Mouse (Mus musculus) midbrain, postnatal 0 days (tissue): ENCODE measurements around the gene Golgb1. TPM values are rescaled to one million over a fixed set of nuclear protein-coding genes. Genes with fewer than 3 reads are reported as not detected.
"Not testable (repeated sequence)": the region's sequence is repeated elsewhere in the genome, so short reads cannot be mapped to it uniquely, and the experiment has no call there.

Experiments used
- ATAC-seq: fragments of 200-750 bp; cut with Nextera tagmentation; 2 replicates; pipeline ENCODE4 v1.8.0; 2017; ENCODE audit warnings: moderate number of reproducible peaks, mild to moderate bottlenecking, moderate TSS enrichment, moderate library complexity; ENCODE audit not compliant: low FRiP score
- DNase-seq: peaks from one replicate; pipeline ENCODE4 v3.0.0-alpha.2; 2015; ENCODE audit warnings: low spot score
- H3K27ac ChIP-seq: fragments of 300-500 bp; sonication (generic); 2 replicates; pipeline ENCODE4 v1.5.1; 2014; ENCODE audit warnings: low read depth, mild to moderate bottlenecking, low read length, mixed read lengths
- H3K27me3 ChIP-seq: fragments of 300-500 bp; sonication (generic); 2 replicates; pipeline ENCODE4 v1.6.1; 2014; ENCODE audit warnings: low read length, control low read depth, mixed read lengths; ENCODE audit not compliant: insufficient read depth
- H3K36me3 ChIP-seq: fragments of 300-500 bp; sonication (generic); 2 replicates; pipeline ENCODE4 v1.6.1; 2014; ENCODE audit warnings: low read length, control low read depth, mixed read lengths; ENCODE audit not compliant: insufficient read depth
- H3K4me1 ChIP-seq: fragments of 300-500 bp; sonication (generic); 2 replicates; pipeline ENCODE4 v1.6.1; 2014; ENCODE audit warnings: mild to moderate bottlenecking, control low read depth, antibody characterized with exemption, low read length, mixed read lengths; ENCODE audit not compliant: insufficient read depth
- H3K4me2 ChIP-seq: fragments of 300-500 bp; sonication (generic); 2 replicates; pipeline ENCODE4 v1.6.1; 2014; ENCODE audit warnings: low read depth, mild to moderate bottlenecking, low read length, mixed read lengths; ENCODE audit not compliant: poor library complexity, severe bottlenecking
- H3K4me3 ChIP-seq: fragments of 300-500 bp; sonication (generic); 2 replicates; pipeline ENCODE4 v1.5.1; 2014; ENCODE audit warnings: low read depth, mild to moderate bottlenecking, low read length, moderate library complexity
- H3K9ac ChIP-seq: fragments of 300-500 bp; sonication (generic); replicated peaks from 2 replicates; pipeline ENCODE4 v1.6.1; 2014; ENCODE audit warnings: mild to moderate bottlenecking, low read length, moderate library complexity, mixed read lengths; ENCODE audit not compliant: poor library complexity, severe bottlenecking
- H3K9me3 ChIP-seq: fragments of 300-500 bp; sonication (generic); 2 replicates; pipeline ENCODE4 v1.6.1; 2016; ENCODE audit warnings: low read length, control low read depth
- CTCF ChIP-seq: IDR thresholded peaks from 2 replicates; pipeline ENCODE4 v1.5.1; 2016; ENCODE audit warnings: antibody characterized with exemption, mild to moderate bottlenecking
- WGBS: fragments of 180-500 bp; shearing (Covaris S2); extraction: QIAGEN DNeasy Blood & Tissue Kit; methylation state at CpG from one replicate; pipeline ENCODE4 v1.1.7; 2014; 5-methylcytosine and 5-hydroxymethylcytosine counted together
- polyA plus RNA-seq: library from polyadenylated mRNA; unstranded; fragments of >200 nt; fragmentation: Nextera tagmentation; extraction: Ambion mirVana; gene quantifications from 2 replicates; pipeline ENCODE4 v1.2.1, GENCODE M21; 2015
- total RNA-seq: library from RNA; depleted of rRNA; stranded (reverse); fragments of >200 nt; gene quantifications from 2 replicates; pipeline ENCODE4 v1.2.3, GENCODE M21; 2014; rRNA removed

The Golgb1 gene
- total RNA-seq (41.3 and 70.4 TPM in 2 replicates), polyA plus RNA-seq (84.1 and 101 TPM in 2 replicates)

DNA sequence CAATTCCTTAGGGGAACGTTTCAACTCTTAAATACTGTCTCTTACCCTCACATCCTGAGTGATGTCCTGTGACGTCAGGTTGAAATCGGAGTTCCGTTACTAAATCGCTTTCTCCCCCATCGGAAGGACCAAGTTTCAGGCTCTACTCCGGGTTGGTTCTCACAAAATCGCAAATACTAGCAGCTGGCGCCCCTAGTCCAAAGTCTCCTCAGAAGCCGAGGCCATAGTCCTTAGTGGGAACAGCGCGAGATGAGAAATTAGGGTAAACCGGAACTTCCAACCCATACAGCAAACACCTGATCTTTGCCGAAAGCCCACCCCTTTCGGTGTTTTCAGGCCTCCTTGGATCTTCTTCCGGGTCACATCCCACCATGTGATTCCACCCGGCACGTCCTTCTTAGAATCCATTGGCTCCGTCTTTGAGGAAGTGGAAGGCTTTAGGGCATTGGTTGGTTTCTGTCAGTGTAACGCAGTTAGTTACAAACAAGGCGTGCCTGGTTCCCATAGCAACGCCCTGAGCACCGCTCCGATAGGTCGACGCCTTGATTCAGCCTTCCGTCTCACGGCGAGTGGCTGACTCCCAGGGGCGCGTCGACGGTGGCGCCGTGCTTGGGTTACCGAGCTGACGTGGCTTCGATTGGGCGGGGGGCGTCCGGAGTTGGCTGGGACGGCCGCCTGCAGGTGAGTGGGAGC lies at the start of gene Golgb1, which contains the start of gene Eaf2:
Gene Golgb1 (plus strand): TSS at position 558 of the 693 bp plus-strand sequence.
Gene Eaf2 (minus strand): TSS at position 421 of the 693 bp plus-strand sequence.
- TF ChIP-seq CTCF, result no peak; the same call in 1 of the 2 replicates
- Histone ChIP-seq H3K36me3 (peaks cover 7% of the 10 kb centered on the region), H3K9me3 (no peaks in the 10 kb centered on the region), H3K27me3 (no peaks in the 10 kb centered on the region), H3K4me2 (peak within 1 kb of the TSS; percentile 66), H3K9ac (peak within 1 kb of the TSS; percentile 84), H3K4me3 (peak within 1 kb of the TSS; percentile 84), H3K27ac (peak within 1 kb of the TSS; percentile 82), H3K4me1 (0 out of 2 replicates have a peak, but pooled peaks cover 6% of the 10 kb centered on the region)
- under 1% methylated on average over 42 of the region's 43 CpGs for WGBS
- DNase-seq, result peak; percentile 100
- ATAC-seq, result peak; percentile 100

DNA sequence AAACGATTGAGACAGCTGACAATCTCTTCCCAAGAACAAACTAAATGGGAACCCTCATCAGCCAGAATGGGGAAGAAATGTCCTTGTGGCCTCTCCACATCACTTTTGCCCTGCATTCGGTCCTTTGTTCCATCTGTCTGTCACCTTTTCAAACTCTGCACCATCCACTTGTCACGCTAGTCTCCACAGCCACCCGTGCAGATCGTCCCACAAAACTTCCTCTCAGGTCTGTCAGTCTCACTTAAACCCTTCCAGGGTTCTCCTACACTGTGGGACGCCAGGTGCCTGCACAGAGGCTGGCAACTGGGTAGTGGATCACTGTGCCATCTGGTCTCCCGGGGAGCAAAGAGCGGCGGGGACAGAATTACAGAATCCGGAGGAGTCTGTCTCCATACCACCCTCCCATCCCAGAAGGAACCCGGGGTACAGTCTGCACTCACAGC lies 47.3 kb upstream of the Golgb1 start:
- no peaks in the 10 kb centered on the region for H3K36me3 ChIP-seq
- ATAC-seq, result peak; percentile 42; the same call in 1 of the 2 replicates

DNA sequence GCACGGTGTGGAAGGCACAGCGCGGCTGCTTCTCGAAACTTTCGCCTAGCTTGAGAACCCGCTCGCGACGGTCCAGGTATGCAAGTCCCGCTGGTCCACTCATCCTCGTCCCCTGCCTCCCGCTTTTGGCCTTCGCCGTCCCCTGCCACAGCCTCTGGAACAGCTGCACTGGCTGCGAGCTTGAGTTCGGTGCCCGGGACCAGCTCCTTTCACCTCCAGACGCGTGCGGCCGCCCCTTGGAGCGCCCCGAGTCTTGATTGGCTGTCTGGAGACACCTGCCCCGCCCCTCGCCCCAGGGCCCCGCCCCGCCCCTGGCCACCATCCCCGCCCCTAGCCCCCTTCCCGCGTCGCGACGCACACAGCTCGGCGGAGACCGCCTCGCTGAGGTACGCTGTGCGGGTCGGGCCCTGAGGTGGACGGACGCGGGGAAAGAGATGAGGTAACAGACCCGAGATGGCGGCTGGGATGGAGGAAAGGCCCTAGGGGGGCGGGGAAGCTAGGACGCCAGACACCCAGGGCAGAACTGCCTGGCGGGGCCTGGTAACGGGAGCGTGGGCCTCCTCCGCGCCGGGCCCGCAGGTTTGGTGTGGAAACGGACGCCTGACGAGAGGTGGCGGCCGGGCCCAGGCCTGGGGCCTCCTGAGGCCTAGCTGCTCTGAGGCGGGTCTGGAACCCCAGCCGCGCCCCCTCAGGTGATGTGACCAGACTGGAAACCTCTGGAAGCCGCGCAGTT lies 46.7 kb upstream of the Golgb1 start, which contains the start of gene Iqcb1:
Gene Iqcb1 (plus strand): TSS at position 332 of the 733 bp plus-strand sequence.
- H3K9ac ChIP-seq, result peak within 1 kb of the TSS; percentile 97
- peaks cover 2% of the 10 kb centered on the region; the same call in 1 of the 2 replicates for H3K4me1 ChIP-seq
- peak; percentile 83 for DNase-seq
- no peaks in the 10 kb centered on the region for H3K27me3 ChIP-seq
- 1% methylated on average over 63 of the region's 64 CpGs for WGBS
- peak; percentile 98 for ATAC-seq
- H3K9me3 ChIP-seq, result no peaks in the 10 kb centered on the region
- peak; percentile 8; the same call in 1 of the 2 replicates for TF ChIP-seq CTCF
- peak within 1 kb of the TSS; percentile 60 for H3K4me2 ChIP-seq
- H3K27ac ChIP-seq, result peak within 1 kb of the TSS; percentile 68
- H3K36me3 ChIP-seq, result no peaks in the 10 kb centered on the region
- H3K4me3 ChIP-seq, result peak within 1 kb of the TSS; percentile 92

More for the DNA sequence above, 47.3 kb upstream of the Golgb1 start:
- TF ChIP-seq CTCF, result no peak
- Histone ChIP-seq H3K27ac (no peak overlapping the region), H3K9ac (peak overlapping the region; percentile 97; the same call in 1 of the 2 replicates), H3K4me3 (peak overlapping the region; percentile 92), H3K9me3 (no peaks in the 10 kb centered on the region), H3K4me2 (peak overlapping the region; percentile 60), H3K4me1 (peaks cover 2% of the 10 kb centered on the region; the same call in 1 of the 2 replicates), H3K27me3 (no peaks in the 10 kb centered on the region)
- no peak for DNase-seq
- WGBS, result 4% methylated on average over 11 of the region's 11 CpGs

- peak; percentile 5 for DNase-seq
- H3K9me3 ChIP-seq, result no peaks in the 10 kb centered on the region
- peaks cover 2% of the 10 kb centered on the region; the same call in 1 of the 2 replicates for H3K4me1 ChIP-seq
- no peaks in the 10 kb centered on the region for H3K36me3 ChIP-seq
- ATAC-seq, result peak; percentile 9
- peak overlapping the region; percentile 97 for H3K9ac ChIP-seq
- WGBS, result 2% methylated on average over 11 of the region's 11 CpGs
- no peaks in the 10 kb centered on the region for H3K27me3 ChIP-seq
- peak overlapping the region; percentile 60 for H3K4me2 ChIP-seq
- peak overlapping the region; percentile 68; the same call in 1 of the 2 replicates for H3K27ac ChIP-seq
- TF ChIP-seq CTCF, result no peak
- H3K4me3 ChIP-seq, result peak overlapping the region; percentile 92
These were observed 46.1 kb upstream of the Golgb1 start for GRCm38 (mm10) chr16:36828820-36829219.

GRCm38 (mm10) chr16:36846894-36847293 lies 28.0 kb upstream of the Golgb1 start:
- not testable (repeated sequence) for DNase-seq, ATAC-seq
- 63% methylated on average over 1 of the region's 1 CpGs for WGBS

More at GRCm38 (mm10) chr16:36846894-36847293, 28.0 kb upstream of the Golgb1 start:
- not testable (repeated sequence) for H3K4me1 ChIP-seq, H3K4me2 ChIP-seq, H3K9me3 ChIP-seq, H3K27ac ChIP-seq, H3K4me3 ChIP-seq, H3K27me3 ChIP-seq, H3K9ac ChIP-seq
- peaks cover 20% of the 10 kb centered on the region; the same call in 1 of the 2 replicates for H3K36me3 ChIP-seq
